Mouse (Mus musculus) erythroid progenitor cell, adult 5-6 weeks (primary cell): ENCODE results near the gene Kazn. TPM values are rescaled to one million over a fixed set of nuclear protein-coding genes. Genes with fewer than 3 reads are reported as not detected.

Source experiments
- ATAC-seq: replicated peaks from 2 replicates; pipeline ENCODE4 v1.8.0; 2016; ENCODE audit warnings: moderate number of reproducible peaks, mild to moderate bottlenecking, moderate TSS enrichment, inconsistent platforms; ENCODE audit not compliant: poor library complexity, low FRiP score, severe bottlenecking
- total RNA-seq, 2 experiments: library from RNA; stranded (forward) in 1 of 2; stranded (reverse) in 1 of 2; fragments of 150-400 nt in 1 of 2; fragments of 186-747, 209-891 nt in 1 of 2; gene quantifications; 2 replicates each; pipeline versions ENCODE4 v1.2.3 to v1.2.4; 2015 to 2017; ENCODE audit warnings: low replicate concordance in 2 of 2

Gene Kazn
- total RNA-seq, 2 experiments from 2014 or later, result not detected

GRCm38 (mm10) chr4:142244641-142245040 is 5.4 kb upstream of the Kazn start:
- ATAC-seq, result no peak

GRCm38 (mm10) chr4:142242750-142243383 is 3.7 kb upstream of the Kazn start:
- no peak for ATAC-seq

- ATAC-seq, result no peak
Observed at GRCm38 (mm10) chr4:142242164-142242563, 3.0 kb upstream of the Kazn start.

DNA sequence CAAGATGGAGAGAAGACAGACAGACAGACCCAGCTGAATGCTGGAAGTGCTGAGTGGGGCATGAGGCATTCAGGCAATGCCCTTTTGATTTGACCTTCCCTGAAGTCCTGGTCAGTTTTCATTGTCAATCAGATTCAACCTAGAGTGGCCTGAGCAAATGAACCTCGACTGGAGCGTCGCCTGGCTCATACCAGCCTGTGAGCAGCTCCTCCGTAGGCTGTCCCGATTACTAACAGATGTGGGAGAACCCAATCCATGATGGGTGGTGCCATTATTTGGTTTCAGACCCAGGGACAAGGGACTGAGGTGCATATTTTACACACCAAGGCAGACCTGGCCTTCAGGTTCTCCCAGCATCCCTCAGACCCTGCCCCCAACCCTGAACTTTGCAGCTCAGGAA is 1.7 kb upstream of the Kazn start:
- ATAC-seq, result no peak

DNA sequence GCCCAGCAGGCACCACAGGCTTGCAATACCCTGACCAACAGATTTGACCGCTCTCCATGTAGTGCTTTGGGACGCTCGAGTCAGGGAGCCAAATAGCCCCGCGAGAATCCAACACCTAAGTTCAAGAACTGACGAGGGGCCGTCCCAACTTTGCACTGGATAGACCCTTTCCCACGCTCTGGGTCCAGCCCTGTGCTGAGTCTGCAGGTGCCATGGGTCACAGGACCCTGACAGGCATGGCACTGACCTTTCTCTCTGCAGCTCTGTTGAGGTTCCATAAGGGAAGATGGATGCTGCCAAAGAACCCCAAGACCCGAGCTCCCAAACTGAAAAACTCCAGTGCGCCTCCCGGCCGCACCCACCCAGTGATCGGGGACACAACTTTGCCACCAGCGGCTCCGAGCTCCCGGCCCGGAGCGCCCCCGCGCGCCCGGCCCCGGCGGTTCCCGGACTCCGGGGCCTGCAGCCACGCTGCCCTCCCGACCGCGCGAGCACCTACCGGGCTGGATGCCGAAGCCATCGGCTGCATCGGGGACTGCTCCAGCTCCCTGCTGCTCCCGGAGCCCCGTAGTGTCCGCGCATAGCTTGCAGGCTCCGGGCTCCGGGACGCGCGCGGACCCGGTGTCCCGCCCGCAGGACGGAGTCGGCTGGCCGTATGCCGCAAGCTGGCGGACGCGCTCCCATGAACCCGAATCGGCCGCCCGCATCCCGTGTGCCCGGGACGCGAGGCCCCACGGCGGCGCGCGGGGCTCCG is 538 bp downstream of the Kazn start:
- ATAC-seq, result no peak

DNA sequence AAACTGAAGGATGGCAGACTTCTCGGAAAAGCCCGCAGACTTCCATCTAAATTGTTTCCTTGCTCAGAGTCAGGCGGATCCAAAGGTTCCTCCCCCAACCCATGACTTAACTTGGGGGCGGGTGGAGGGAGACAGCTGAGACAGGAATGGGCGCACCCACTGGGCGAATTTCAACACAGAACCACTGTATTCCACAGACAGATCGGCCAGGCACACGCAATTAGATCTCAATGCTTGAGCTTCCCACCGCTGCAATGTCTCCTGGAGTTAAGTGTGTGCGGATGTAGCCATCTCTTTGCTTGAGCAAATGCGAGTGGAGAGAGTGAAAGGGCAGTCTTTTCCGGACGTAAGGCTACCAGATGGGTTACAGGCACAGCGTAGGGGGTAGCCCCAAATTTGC is 1.2 kb downstream of the Kazn start:
- no peak for ATAC-seq

- ATAC-seq, result no peak
Observed at GRCm38 (mm10) chr4:142236681-142237080, 2.5 kb downstream of the Kazn start.

- ATAC-seq, result no peak
Observed at GRCm38 (mm10) chr4:142235426-142235825, 3.8 kb downstream of the Kazn start.

- no peak for ATAC-seq
Observed at GRCm38 (mm10) chr4:142234828-142235227, 4.4 kb downstream of the Kazn start.

DNA sequence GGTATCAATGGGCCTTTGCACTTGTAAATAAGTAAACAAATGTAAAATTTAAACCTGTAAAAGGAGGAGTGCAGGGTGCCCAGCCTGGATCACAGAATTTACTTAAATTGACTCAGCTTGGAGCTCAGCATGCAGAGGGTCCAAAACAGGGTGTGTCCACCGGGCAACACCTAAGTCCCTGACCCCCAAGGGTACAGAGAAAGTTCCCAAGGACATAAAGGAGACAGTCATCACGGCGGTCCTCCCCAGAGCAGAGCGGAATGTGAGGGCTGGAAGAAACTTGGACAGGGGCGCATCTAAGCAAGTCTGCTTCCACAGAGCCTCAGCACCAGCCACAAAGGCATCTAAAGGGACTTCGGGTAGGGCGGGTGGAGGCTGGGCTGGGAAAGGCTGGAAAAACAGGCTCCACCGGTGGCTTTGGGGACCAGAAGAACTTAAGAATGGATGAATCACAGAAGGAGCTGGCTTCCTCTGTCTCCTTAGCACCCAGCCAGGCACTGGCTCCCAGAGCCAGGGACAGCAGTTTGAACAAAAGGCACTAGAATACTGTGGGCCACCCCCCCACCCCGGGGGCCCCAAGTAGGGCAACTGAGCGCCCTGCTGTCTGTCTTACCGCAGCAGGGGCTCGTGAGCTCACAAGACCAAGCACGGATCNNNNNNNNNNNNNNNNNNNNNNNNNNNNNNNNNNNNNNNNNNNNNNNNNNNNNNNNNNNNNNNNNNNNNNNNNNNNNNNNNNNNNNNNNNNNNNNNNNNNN is 10.2 kb downstream of the Kazn start:
- ATAC-seq, result no peak

DNA sequence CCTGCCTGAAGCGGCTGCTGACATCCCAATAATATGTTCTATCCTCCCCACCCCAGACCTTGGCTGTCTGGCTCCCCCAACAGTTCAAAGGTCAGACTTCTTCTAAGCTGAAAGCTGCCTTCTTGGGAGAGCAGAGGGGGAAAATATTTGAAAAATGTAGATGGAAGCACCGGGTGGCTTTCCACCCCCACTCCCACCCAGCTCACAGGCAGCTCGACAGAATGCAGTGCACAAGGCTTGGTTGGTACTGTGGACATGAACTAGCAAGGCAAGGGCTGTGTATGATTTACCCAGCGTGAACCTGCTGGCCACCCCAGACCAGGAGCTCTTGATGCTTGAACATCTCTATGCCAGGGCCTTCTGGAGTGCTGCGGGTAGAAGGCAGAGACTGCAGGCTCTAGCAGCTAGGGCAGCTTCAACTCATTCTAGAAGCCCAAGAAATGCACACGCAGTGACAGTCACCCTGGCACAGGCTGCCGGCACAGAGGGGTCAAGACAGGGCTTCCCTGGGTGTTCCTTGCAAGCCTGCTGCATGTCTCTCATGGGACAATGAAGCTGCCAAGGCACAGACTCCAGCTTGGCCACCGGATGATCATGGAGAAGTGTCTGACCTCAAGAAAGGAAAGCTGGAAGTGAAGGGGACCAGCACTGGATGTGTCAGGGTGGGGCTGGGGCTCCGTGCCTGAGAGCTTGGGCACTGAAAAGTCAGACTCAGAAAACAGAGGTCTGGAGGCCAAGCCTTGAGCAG is 15.1 kb downstream of the Kazn start:
- ATAC-seq, result no peak

DNA sequence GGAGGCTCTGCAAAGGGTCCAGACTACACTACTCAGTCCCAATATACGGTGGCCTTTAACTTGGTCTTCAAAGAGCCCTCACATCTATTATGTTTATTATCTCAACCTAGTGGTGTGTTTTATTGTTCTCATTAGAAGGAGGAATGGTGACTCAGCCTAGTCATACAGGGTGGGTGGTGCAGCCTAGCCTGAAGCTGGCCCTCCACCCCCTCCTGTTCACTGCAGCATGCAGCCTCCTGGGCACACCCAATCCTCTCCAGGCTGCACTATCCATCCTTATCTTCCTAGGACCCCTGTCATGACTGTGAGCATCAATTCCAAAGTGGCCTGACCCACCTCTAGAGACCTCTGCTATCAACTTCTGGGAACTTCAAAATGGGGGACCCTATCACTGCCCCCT is 16.8 kb downstream of the Kazn start:
- no peak for ATAC-seq

DNA sequence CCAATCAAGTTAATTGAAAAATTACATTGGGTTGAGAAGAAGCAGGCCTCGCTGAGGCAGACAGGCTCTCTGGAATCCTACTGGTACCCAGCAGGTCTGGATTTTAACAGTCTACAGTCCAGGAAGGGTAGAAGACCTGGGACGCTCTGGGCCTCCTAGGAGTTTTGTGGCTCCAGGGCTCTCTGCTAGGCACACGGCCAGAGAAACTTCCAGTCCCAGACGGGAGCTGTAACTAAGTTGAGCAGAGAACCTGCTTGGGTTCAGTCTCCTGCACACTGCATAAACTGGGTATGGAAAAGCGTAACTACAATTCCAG is 17.5 kb downstream of the Kazn start:
- ATAC-seq, result no peak

DNA sequence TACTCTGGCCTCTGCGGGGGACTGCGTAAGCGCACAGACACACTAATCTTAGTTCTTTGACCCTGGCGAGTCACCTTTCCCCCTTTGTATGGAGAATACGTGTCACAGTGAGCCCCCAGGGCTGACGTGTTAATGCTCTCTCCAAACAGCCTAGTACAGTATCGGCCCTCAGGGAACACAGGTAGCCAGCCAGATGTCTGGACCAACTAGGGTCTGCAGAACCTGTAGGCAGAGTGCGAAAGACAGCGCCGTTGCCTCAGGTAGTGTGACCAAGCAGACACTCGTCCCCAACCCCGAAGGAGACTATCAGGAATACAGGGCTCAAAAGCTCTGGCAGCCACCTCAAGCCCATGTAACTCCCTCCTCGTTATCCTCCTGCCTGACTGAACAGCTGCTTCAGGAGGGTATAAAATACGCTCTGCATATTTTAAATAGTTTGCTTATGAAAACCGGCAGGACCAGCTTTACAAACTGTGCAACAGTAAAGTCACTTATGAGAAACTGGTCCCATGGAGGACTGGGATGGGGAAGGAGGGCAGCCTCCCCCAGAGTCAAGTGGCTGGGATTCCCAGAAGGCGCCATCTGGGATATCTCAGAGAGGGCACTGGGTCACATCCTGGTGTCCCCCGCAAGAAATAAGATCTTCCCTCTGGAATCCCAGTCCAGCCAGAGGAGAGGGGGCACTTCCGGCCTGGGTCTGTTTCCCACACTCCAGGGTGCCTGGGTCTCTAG is 18.0 kb downstream of the Kazn start:
- ATAC-seq, result no peak

DNA sequence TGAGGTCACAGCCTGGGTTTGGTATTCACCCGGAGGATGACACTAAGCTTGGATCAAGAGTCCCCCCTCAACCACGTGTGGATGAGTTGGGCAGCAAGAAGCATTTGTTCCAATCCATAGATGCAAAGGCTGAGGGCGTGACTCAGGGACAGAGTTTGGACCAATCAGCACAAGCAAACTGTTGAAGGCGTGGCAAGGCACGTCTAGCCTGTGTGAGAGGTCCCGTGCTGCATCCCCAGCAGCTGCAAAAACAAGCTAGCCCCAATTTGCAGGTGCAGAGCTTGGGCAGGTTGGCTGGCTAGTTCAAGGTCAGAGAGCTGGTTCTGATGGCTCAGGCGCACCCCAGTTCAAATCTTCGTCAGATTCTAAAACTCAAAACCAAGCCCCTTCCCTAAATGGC is 20.2 kb downstream of the Kazn start:
- no peak for ATAC-seq

GRCm38 (mm10) chr4:142217048-142217447 is 22.2 kb downstream of the Kazn start:
- no peak for ATAC-seq

- ATAC-seq, result no peak
Observed at GRCm38 (mm10) chr4:142215760-142216159, 23.4 kb downstream of the Kazn start.

DNA sequence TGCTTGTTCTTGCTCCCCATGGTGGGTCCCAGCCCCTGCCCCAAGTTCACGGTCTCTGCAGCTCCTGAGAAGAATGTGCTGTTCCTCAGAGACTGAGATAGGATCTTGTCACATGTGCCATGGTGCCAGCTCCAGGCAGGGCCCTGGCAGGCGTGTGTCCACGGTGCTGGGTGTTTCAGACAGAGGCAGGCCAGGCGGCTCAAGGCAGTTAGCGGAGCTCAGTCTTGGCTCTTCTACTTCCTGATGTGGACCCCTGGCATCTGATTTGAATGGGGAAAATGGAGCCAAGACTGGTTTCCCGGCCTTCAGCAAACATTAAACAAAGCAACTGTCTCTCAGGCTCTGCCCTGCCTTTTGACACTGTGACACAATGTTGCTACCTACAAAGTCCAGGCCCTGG is 24.7 kb downstream of the Kazn start:
- ATAC-seq, result no peak

GRCm38 (mm10) chr4:142212425-142212824 is 26.8 kb downstream of the Kazn start:
- no peak for ATAC-seq

DNA sequence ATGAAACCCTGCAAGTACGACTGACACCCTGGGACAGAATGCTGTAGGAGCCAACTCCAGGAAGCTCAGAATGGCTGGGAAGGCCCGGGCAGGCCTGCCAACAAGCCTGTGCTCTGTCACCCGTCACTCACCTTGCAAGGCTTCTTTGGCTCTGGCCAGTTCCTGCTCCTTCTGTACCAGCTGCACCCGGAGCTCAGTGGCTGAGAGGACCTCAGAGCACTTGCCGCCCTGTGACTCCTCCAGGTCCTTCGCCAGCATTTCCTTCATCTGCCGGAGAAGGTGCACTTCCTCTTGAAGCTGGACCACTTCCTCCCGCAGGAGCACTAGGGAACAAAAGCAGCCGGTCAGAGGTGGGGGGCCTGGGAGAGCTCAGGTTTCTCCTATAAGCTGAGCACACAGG is 29.3 kb downstream of the Kazn start:
- ATAC-seq, result no peak
